Mouse (Mus musculus) adrenal gland, adult 18-20 months (tissue): Measurements from ENCODE around the gene Wwtr1. TPM values are rescaled to one million over a fixed set of nuclear protein-coding genes. Genes with fewer than 3 reads are reported as not detected.

Source experiments
- DNase-seq, 2 experiments: peaks; one replicate each; pipeline ENCODE4 v3.0.0; 2021 to 2022; ENCODE audit warnings: low spot score in 2 of 2
- long read RNA-seq, 2 experiments: library from polyadenylated mRNA; stranded (forward); transcript quantifications; one replicate each; pipeline ENCODE4 v2.0.0; 2021
- total RNA-seq, 2 experiments: library from RNA; stranded (reverse); gene quantifications; 1 replicate in 1 of 2; 2 replicates in 1 of 2; pipeline ENCODE4 v1.2.3; 2021

Wwtr1 gene
- total RNA-seq: 10 to 100 TPM; 31.5 to 36.7 TPM
- long read RNA-seq, experiment 1, full-length matches to known transcripts: 42 of 48 reads
- long read RNA-seq, experiment 1, partial matches to known transcripts: 4 of 48 reads
- long read RNA-seq, experiment 1, other reads (novel, unspliced or antisense): 2 of 48 reads
- long read RNA-seq, experiment 2, full-length matches to known transcripts: 63 of 81 reads
- long read RNA-seq, experiment 2, partial matches to known transcripts: 15 of 81 reads
- long read RNA-seq, experiment 2, other reads (novel, unspliced or antisense): 3 of 81 reads

DNA sequence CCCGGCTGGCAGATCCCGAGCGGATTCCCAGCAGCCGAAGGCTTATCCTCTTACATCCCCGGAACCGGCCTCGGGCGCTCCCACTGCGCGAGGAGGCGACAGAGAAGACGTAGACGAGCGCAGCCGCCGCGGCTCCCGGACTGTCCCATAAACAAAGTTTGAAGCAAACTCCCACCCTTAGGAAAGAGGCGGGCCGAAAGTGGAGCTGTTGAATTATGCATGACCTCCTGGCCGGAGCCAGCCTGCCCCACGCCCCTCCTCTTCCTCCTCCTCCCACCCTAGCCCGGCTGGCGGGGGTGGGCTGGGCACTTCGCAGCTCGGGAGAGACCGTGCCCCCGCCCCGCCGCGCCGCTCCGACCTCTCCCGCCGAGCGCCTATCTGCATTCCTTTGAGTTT lies at the start of gene Wwtr1:
Gene Wwtr1 (minus strand): TSS at position 251 of the 396 bp plus-strand sequence.
- DNase-seq: peak; percentile 86 to 87

DNA sequence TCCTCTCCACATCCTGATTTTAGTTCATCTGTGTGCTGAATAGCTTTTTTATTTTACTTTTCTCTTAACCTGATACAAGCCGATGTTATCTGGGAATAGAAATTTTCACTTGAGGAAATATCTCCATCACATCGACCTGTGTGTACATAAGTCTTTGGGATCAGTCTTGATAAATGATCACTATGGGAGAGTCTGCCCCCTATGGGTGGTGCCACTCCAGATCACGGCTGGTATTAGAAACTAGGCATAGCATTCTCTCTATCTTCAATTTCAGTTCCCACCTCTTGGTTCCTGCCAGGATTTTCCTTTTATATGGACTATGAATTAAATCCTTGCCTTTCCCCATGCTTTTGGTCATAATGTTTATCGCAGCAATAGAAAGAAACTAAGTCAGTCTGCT lies 44.0 kb upstream of the Wwtr1 start:
- DNase-seq: peak; percentile 27 to 33

DNA sequence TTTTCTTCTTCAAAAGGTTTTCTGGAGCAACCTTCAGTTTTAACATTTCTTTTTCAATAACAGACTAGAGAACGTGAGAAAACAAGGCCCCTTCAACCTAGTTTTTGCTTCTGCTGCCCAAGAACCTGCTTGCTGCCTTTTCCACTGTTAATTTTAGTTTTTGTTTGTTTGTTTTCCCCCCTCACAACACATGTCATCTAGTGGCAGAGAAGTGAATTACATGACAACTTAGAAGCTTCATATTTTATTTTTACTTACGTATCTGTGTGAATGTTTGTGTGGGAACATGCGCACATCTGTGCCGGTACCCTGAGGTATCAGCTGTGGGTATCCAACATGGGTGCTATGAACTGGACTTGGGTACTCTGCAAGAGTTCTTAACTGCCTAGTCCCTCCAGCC lies 39.9 kb upstream of the Wwtr1 start:
- DNase-seq: no peak

DNA sequence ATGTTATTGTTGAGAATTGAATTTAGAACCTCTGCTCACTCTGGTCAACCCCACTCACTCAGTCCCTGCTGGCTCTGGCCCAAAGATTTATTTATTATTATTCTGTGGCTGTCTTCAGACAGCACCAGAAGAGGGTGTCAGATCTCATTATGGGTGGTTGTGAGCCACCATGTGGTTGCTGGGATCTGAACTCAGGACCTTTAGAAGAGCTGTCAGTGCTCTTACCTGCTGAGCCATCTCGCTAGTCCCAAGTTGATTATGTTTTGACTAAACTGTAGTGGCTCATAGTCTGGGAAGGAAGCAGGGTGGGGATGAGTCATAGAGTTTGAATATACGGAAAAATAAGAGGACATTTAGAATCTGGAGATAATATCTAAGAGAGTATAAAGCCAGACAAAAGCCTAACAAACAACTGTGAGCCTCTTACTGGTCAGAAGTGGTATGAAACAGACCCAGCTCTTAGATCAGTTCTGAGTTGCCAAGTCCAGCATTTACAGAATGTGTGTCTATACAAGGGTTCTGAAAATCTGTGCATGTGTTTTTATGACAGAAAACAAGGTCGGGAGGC lies 36.8 kb upstream of the Wwtr1 start:
- no peak for DNase-seq

DNA sequence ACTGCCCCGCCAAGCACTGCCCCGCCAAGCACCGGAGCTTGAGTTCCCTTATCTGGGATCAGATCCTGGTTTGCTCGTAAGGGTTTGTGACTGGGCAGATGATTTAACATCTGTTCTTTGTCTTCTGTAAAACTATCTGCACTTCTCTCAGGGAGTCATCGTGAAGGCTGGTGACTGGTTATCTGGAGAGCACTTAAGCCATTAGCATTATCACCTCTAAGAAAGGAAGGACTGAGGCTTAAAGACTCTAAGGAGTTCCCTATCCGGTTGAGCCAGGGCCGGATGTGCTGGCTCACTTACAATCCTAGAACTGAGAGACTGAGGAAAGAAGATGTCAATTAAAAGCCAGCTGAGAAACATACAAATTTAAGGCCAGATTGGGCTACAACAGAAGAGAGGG lies 36.1 kb upstream of the Wwtr1 start:
- no peak for DNase-seq

DNA sequence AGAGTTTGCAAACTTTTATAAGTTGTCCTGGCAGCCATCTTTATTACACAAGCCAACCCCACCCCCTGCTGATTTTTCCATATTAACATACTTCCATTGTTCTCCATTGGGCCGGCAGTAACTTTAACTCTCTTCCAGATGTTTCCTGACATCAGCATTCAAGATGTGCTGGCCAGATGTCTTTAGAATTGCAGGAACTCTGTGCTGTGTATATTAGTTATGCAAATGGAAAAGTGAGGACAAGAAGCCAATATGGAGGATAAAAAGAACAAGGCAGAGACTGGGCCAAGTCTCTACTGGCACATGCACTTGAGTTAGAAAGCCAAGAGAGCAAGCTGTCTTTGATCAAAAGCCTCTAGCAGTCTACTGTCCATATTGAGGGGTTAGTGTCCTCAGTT lies 28.9 kb upstream of the Wwtr1 start:
- DNase-seq: no peak

DNA sequence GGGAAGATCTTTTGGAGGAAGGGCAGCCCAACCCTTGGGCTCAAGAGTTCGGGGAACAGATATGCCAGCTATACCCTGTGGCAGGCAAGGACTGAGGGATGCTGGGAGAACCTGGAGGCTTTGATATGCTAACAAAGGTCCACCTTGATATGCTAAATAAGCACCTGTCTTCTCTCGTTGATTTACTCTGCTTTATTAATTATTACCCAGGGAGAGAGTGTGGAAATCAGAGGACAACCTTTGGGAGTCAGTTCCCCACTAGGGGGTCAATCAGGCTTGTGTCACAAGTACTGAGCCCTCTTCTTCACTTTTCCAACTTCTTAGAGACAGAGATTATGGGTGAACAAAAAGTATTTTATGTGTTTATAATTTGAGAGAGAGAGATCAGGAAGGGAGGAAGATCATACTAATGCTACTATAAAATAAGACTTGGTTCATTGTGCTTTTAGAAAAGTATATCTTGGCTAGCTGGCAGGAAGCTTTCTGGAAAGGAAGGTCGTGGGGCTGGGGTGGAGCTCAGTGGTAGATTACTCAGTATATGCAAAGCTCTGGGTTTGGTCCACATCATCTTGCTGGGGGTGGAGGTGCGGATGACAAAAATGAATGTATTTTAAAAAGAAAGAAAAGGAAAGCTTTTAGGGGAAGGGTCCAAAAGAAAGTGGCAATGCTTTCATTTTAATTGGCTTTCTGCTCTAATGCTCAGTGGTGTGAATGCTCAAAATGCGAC lies 28.3 kb upstream of the Wwtr1 start:
- DNase-seq: no peak

DNA sequence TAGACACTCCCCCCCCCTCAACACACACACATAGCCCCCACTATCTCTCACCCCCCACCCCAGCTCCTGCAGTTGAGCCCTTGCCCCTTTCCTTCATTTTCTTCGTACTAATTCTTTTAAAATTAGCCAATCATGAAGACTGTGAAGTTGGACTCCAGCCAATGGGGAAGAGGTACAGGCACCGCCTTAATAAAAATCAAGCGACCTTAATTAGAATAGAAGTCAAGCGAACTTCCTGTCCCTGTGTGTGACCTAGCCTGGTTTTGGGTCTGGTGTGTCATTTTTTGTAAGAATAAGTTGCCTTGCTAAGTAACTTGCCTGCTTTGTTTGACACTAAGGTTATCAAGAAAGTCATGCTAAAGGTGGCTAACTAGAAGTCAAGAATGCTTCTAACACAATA lies 26.9 kb upstream of the Wwtr1 start:
- DNase-seq: no peak

DNA sequence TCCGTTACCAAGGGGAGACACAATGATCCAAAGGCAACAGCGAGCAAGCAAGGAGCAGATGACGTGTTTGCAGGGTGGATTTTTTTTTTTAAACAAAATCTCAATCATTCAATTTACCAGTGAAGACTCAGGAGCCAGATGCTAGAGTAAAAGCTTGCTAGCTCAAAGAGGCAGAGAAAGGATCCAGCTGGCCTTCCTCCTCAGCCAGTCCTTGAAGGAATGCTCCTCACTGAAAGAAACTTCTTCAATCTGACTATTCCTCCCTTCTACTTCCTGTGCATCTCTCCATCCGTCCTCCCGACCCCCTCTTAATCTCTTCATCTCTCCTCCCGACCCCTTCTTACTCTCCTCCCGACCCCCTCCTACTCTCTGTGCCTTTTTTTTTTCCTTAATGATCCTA lies 20.9 kb upstream of the Wwtr1 start:
- no peak for DNase-seq

DNA sequence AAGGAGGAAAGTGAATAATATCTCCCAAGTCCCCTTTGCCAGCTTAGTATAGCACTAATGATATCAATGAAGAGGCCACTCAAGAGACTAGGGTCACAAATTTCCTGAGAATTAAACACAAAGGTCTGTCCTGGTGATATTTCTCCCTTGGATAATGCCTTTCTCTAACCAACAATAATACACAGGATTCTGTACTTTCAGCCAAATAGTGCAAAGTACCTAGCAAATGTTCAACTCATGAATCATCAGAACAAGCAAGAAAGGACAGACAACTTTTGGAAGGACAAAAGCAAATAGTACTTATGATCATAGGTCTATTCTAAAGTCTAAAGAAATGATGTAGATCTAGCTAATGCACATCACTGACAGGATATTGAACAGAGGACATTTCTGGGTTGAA lies 19.8 kb upstream of the Wwtr1 start:
- no peak for DNase-seq

DNA sequence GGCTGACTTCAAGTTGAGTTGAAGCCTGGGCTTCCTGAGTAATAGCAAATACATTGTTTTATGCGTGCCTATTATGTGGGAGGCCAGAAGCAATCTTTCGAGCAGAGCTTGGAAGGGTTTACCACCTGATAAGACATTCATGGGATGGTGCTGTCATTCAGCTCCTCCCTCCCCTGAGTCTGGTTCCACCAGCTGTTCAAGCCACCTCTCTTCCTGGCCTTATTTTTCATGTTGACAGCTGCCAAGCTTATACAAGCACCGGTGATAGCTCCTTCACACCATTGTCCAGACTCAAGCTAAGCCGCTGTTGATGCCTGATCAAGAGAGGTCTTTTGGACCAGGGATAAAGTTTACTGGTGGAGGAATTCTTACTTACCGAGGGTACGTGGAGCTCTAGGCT lies 10.3 kb upstream of the Wwtr1 start:
- DNase-seq: no peak

DNA sequence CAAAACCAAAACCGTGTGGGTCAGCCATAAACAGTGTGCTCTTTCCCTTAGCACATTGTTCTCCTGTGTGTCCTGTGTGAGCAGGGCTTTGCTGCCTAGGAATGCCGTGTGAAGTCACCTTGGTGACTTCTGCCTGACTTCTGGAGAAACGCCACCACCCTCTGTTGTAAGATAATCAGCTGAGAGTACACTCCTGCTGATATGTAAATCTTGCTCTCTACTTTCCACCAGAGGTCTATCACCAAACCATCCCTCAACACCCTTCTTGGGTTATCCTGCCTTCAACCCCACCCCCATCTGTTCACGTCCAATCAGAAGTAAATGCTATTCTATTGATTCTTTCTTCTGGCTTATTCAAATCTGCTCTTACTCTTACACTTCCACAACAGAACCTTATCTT lies 7.8 kb upstream of the Wwtr1 start:
- DNase-seq: no peak

DNA sequence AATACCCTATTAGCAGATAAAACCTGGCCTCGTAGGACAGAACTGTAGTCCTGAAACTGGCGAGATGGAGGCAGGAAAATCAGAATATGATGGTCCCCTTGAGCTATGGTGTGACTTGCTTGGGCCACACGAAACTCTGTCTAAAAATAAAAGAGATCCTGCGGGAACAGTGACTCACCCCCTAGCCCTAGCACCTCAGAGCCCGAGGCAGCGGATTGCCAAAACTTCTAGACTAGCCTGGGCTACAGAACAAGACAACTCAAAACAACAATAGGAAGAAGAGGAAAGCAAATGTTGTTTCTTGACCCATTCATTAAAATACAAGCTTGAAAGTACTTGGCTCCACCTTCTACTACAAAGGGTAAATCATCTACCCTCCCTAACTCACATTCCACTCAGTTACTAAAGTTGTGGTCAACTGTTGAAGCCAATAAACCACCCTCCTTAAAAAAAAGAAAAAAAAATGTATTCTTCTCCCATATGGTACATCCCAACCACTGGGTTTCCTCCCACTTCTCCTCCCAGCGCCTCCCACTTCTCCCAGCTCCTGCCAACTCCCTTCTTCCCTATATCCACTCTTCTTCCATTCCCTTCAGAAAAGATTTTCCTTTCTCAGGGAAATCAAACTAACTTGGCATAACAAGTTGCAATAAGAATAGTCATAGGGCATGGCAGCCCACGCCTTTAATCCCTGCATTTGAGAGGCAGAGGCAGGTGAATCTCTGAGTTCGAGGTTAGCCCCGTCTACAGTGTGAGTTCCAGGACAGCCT lies 4.9 kb upstream of the Wwtr1 start:
- no peak for DNase-seq

DNA sequence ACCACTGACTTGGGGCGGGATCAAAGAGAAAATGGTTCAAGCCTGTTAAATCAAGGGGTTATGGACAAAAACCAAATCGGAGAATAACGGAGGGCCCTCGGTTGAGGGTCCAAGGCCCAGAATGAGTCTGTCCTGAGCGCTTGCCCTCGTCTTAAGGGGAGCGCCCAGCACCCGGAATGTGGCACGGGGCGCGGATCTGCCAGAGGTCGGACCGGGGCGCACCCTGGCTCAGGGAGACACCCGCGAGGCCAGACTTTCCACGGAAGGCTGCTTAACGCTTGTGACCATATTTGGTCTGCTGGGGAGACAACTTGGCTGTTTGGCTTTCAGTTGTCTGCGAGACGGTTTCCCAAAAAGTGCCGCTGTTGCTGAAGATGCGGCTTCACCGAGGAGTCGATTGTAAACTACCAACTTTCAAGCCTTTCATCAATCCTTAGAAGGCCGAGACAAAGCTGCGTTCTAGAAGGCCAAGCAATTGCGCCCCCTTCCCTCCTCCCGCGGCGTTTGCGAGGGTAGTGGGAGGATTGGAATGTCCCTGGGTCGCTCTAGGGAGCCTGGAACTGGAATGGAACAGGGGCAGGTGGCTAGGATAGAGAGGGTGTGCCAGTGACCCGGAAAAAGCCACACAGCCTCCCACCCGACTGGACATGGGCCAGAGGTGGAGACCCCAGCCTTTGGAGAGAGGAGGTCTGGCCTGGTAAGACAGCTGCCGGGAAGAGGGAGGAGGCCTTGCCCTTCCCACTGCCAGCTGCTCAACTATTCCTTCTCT lies 530 bp upstream of the Wwtr1 start:
- peak; percentile 50 to 61 for DNase-seq

DNA sequence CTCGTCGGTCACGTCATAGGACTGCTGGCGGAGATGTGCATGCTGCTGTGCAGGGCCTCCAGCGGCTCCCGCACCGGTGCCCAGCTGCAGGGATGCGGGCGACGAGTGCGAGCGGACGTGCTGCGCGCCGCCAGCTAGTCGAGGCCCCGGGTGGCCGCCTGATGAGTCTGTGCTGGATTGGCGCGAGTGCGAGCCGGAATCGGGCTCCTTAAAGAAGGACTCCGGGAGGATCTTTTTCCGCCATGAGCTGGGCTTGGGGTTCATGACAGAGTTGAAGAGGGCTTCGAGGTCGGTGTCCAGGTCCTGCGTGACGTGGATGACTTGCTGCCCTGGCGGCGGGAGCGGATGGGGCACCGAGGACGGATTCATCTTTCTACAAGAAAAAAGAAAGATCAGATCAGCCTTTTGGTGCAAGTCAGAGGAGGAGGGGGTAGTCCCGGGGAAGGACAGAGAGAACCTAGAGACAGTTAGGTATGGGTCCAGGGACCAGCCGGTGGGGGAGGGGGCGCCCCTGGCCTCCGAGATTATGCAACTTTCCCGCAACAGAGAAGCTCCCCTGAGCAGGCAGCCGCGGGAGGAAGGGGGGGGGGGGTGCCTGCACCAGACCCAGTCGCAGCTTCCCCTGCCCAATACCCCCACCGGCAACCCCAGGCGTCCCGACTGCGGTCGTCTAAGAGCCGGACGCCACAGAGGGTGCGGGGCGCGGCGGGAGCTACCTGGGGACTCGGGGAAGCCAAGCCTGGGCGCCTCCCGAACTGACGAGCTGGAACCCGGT lies 638 bp downstream of the Wwtr1 start:
- DNase-seq: peak; percentile 54 to 58

DNA sequence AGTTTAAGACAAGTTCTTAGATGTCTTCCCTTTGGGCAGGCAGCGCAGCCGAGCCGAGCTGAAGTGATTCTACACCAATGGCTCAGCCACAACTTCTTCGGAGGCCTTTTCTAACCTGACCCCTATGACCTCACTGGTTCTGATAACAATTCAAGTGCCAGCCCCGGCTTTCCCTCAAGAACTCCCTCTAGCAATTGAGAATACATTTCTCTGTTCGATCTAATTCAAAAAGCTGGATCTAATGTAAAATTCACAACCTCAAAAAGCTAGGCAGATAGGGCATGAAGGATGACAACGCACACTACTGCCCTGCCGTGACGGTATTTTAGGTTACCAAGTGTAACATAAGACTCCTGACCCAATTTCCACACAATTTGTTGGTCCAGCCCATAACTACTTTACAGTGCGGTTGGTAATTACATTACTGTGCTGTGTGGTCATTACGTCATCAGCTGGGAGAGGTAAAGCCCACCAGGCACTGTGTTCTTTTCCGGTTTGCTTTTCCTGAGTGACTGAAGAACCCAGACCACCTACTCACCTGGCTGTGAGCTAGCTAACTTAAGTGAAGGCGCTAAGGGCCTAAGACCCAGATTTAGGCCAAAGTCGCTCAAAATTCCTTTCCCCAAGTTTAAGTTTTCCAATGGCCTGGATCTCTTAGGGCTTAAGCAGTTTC lies 1.7 kb downstream of the Wwtr1 start:
- no peak for DNase-seq

DNA sequence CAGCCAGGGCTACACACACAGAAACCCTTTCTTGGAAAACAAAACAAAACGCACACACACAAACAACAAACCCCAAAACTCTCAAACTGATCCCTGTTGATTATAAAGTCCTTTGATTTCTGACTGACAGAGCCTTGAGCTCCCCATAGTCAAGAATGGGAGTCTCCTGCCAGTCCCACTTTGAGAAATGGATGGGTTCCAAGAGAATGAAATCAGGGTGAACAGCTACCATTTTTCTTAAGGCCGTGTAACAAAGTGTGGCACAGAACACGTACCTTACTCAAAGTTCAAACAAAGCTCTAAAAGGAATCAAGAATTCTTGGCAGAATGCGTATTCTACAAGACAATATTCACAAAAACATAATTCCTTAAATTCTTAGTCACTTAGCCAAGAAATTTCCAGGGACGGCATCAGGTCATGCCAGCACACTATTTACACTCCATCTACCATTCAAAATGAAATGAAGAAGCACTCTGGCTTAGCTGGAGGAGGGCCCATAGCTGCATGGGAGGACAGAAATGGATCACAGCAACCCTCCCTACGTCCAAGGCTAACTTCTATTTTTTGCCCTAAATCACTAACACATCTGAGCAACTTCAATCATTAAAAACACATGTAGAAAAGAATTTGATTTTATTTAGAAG lies 3.3 kb downstream of the Wwtr1 start:
- DNase-seq: no peak

DNA sequence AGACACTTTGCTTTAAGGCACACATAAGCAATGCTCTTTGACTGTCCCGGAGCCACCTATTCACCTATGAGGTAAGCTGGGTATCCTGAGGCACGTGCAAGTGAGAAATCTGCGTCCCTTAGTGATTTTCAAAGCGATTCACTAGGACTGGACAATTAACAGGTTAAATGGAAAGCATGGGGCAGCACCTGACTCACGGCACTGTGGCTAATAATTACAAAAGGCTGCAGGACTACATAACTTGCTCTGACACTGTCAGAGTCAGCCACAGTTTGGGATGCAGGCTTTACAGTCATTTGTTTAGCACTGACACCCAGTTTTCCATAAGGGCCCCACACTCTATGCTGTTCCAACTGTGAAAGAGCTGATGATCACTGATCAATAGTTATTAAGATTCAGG lies 9.1 kb downstream of the Wwtr1 start:
- DNase-seq: no peak

DNA sequence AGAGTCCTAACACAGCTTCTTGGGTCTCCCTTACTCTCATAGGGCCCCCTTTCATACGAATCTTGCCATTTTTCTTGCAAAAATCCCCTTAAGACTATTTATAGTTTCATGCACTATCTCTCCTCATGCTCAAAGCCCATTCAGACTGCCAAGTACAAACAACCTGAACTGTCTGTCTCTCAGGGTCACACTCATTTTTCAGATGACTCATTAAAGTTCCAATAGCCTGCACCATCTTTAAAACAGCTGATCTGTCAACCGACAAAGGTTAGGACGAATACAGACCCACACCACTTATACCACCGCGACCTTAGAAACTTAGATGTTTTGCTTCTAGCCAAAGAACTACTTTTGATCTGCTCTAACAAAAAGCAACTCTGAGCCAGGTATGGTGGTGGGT lies 12.1 kb downstream of the Wwtr1 start:
- no peak for DNase-seq
